Mouse (Mus musculus): Measurements from ENCODE around the gene Hspb6. TPM values are rescaled to one million over a fixed set of nuclear protein-coding genes. Genes with fewer than 3 reads are reported as not detected.

The Hspb6 gene
- 23.8 and 24.3 TPM in 2 replicates for polyA plus RNA-seq (2012; rRNA removed)

DNA sequence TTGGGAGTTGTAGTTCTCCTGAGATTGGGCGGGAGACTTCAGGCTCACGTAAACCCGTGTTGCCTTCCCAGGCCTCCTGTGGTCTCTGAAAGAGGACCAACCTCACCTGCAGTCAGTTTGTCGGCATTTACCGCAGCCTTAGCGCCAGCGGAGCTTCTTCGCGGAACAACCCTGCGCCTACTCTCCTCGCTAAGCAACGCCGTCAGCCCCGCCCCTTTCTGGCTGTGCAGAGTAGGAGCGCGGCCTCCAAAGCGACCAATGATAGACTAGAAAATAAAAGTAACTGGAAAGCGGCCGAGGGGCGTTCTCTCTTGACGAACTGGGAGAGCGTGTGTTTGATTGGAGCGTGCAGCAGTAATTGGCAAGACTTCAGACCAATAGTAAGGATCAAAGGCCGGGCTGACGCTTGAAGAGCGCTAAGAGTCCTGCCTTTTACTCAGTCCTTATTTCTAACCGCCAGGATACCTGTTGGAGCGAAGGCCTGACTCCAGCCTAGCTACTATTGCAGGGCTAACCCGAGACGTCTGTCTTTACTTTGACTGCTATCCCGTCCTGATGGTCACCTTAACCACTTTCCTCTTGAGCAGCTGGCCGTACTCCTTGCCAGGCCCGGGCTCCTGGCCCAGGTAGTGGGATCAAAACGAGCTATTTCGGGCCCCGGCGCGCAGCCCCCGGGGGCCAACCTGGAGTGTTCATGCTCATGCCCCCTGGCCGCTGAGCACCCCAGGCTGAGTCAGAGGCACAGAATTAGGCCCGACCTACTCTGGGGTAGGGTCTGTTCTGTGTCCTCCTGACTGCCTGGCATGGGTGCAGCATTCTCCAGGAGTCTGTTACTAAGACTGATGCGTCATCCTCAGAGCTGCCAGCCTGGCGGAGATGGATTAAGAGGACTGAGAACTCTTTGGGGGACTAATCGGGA, at the start of gene Hspb6, which contains the start of gene Proser3:
Gene Hspb6 (plus strand): TSS at position 77 of the 919 bp plus-strand sequence.
Gene Proser3 (minus strand): TSS at position 198 of the 919 bp plus-strand sequence.
- DNase-seq, result peak; percentile 97 to 99
- H3K4me1 ChIP-seq (ENCODE audit: control insufficient read depth, insufficient read depth, low read length), result peaks cover 3% of the 10 kb centered on the region; the same call in 1 of the 2 replicates
- peak within 1 kb of the TSS; percentile 97 for H3K27ac ChIP-seq (ENCODE audit: insufficient read depth, low read length)
- TF ChIP-seq POLR2A (IDR thresholded peaks at IDR 0.05; ENCODE audit: borderline replicate concordance, insufficient read depth, low read length), result peak; percentile 91; the same call in 1 of the 2 replicates
- peak; percentile 10; the same call in 1 of the 2 replicates for TF ChIP-seq CTCF (IDR thresholded peaks at IDR 0.05; ENCODE audit: borderline replicate concordance, insufficient read depth, low read depth, low read length)
- H3K27me3 ChIP-seq (ENCODE audit: control insufficient read depth, insufficient read depth, low read length), result no peaks in the 10 kb centered on the region
- H3K4me3 ChIP-seq (replicated peaks; ENCODE audit: insufficient read depth, low read depth, low read length), result peak within 1 kb of the TSS; percentile 66
- under 1% methylated on average over 44 of the region's 44 CpGs for WGBS

DNA sequence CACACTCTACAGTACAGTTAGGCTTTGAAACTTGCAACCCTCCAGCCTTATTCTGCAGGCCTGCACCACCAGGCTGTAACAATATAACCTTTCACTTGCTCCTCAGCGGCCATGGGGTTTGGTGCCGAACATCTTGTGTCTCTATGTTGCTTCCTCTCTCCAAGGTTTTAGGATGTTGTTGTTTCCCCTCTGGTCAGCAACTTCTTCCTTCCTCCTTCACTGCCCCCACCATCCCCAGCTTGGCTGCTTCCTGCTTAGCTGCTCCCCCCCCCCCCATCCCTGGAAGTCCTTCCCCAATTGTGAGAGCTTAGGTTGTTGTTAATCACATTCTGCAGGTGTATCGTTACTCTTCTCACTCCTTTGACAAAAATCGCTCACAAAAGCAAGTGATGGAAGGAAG, 43.9 kb upstream of the Hspb6 start:
- H3K27ac ChIP-seq (ENCODE audit: insufficient read depth, low read length), result no peak overlapping the region
- no peak for DNase-seq
- TF ChIP-seq POLR2A (IDR thresholded peaks at IDR 0.05; ENCODE audit: borderline replicate concordance, insufficient read depth, low read length) (no peak), CTCF (IDR thresholded peaks at IDR 0.05; ENCODE audit: borderline replicate concordance, insufficient read depth, low read depth, low read length) (no peak)
- H3K4me3 ChIP-seq (replicated peaks; ENCODE audit: insufficient read depth, low read depth, low read length), result no peak overlapping the region
- no peaks in the 10 kb centered on the region for H3K4me1 ChIP-seq (ENCODE audit: control insufficient read depth, insufficient read depth, low read length)
- WGBS, result 63% methylated on average over 4 of the region's 4 CpGs
- H3K27me3 ChIP-seq (ENCODE audit: control insufficient read depth, insufficient read depth, low read length), result no peaks in the 10 kb centered on the region

GRCm38 (mm10) chr7:30515003-30515760, 36.8 kb upstream of the Hspb6 start:
- no peak overlapping the region for H3K4me3 ChIP-seq (replicated peaks; ENCODE audit: insufficient read depth, low read depth, low read length)
- peaks cover 7% of the 10 kb centered on the region for H3K4me1 ChIP-seq (ENCODE audit: control insufficient read depth, insufficient read depth, low read length)
- no peaks in the 10 kb centered on the region for H3K27me3 ChIP-seq (ENCODE audit: control insufficient read depth, insufficient read depth, low read length)
- TF ChIP-seq POLR2A (IDR thresholded peaks at IDR 0.05; ENCODE audit: borderline replicate concordance, insufficient read depth, low read length), result no peak
- TF ChIP-seq CTCF (IDR thresholded peaks at IDR 0.05; ENCODE audit: borderline replicate concordance, insufficient read depth, low read depth, low read length), result no peak
- WGBS, result 72% methylated on average over 24 of the region's 24 CpGs
- no peak for DNase-seq
- no peak overlapping the region for H3K27ac ChIP-seq (ENCODE audit: insufficient read depth, low read length)

DNA sequence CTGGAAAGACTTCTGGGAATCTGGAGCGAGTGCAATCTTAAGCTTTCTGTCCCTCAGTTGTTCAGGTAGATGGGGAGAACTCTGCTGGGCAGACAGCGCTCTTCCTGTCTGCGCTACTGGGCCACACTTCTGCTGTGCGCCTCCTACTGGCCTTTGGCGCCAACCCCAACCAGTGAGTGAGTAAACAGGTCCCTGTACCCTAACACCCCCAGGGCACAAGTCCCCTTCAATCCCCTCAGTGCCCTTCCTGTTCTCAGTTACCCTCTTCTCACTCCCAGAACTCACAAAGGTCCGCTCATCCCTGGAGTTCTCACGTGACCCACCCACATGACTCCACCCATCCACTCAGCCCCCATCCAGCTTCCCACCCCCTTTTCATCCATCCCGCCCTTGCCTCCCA, 33.7 kb upstream of the Hspb6 start:
- H3K27me3 ChIP-seq (ENCODE audit: control insufficient read depth, insufficient read depth, low read length), result no peaks in the 10 kb centered on the region
- H3K27ac ChIP-seq (ENCODE audit: insufficient read depth, low read length), result no peak overlapping the region
- DNase-seq, result no peak
- 52% methylated on average over 8 of the region's 8 CpGs for WGBS
- H3K4me3 ChIP-seq (replicated peaks; ENCODE audit: insufficient read depth, low read depth, low read length), result no peak overlapping the region
- TF ChIP-seq CTCF (IDR thresholded peaks at IDR 0.05; ENCODE audit: borderline replicate concordance, insufficient read depth, low read depth, low read length), result no peak
- TF ChIP-seq POLR2A (IDR thresholded peaks at IDR 0.05; ENCODE audit: borderline replicate concordance, insufficient read depth, low read length), result no peak
- H3K4me1 ChIP-seq (ENCODE audit: control insufficient read depth, insufficient read depth, low read length), result peaks cover 25% of the 10 kb centered on the region

GRCm38 (mm10) chr7:30520396-30520795, 31.6 kb upstream of the Hspb6 start:
- no peak for TF ChIP-seq CTCF (IDR thresholded peaks at IDR 0.05; ENCODE audit: borderline replicate concordance, insufficient read depth, low read depth, low read length)
- no peak for TF ChIP-seq POLR2A (IDR thresholded peaks at IDR 0.05; ENCODE audit: borderline replicate concordance, insufficient read depth, low read length)
- no peak overlapping the region for H3K4me3 ChIP-seq (replicated peaks; ENCODE audit: insufficient read depth, low read depth, low read length)
- WGBS, result 34% methylated on average over 4 of the region's 4 CpGs
- peaks cover 25% of the 10 kb centered on the region for H3K4me1 ChIP-seq (ENCODE audit: control insufficient read depth, insufficient read depth, low read length)
- H3K27me3 ChIP-seq (ENCODE audit: control insufficient read depth, insufficient read depth, low read length), result no peaks in the 10 kb centered on the region
- no peak overlapping the region for H3K27ac ChIP-seq (ENCODE audit: insufficient read depth, low read length)
- no peak for DNase-seq

DNA sequence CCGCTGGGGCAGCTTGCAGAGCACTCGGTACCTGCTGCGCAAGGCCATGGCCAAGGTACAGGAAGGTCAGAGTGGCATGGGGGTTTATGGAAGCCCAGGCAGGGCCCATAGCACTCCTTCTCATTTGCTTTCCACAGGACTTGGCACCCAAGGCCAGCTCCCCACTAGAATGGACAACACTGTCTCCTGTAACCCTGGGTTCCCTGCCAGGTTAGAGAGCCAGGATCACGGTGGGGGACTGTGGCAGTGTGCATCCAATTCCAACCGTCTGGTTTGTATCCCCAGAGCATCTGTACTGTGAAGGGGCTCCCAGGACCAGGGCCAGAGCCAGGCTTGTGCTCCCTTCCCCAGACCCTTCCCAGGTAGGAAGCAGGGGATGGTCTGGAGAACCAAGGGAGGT, 31.1 kb upstream of the Hspb6 start:
- Histone ChIP-seq H3K4me3 (replicated peaks; ENCODE audit: insufficient read depth, low read depth, low read length) (no peak overlapping the region), H3K4me1 (ENCODE audit: control insufficient read depth, insufficient read depth, low read length) (peaks cover 25% of the 10 kb centered on the region), H3K27me3 (ENCODE audit: control insufficient read depth, insufficient read depth, low read length) (no peaks in the 10 kb centered on the region), H3K27ac (ENCODE audit: insufficient read depth, low read length) (no peak overlapping the region)
- peak; percentile 61 to 69 for DNase-seq
- 44% methylated on average over 5 of the region's 5 CpGs for WGBS
- no peak for TF ChIP-seq POLR2A (IDR thresholded peaks at IDR 0.05; ENCODE audit: borderline replicate concordance, insufficient read depth, low read length)
- no peak for TF ChIP-seq CTCF (IDR thresholded peaks at IDR 0.05; ENCODE audit: borderline replicate concordance, insufficient read depth, low read depth, low read length)

- 85% methylated on average over 10 of the region's 10 CpGs for WGBS
- Histone ChIP-seq H3K27me3 (ENCODE audit: control insufficient read depth, insufficient read depth, low read length) (no peaks in the 10 kb centered on the region), H3K4me3 (replicated peaks; ENCODE audit: insufficient read depth, low read depth, low read length) (no peak overlapping the region), H3K27ac (ENCODE audit: insufficient read depth, low read length) (no peak overlapping the region), H3K4me1 (ENCODE audit: control insufficient read depth, insufficient read depth, low read length) (peaks cover 25% of the 10 kb centered on the region)
- no peak for DNase-seq
- no peak for TF ChIP-seq POLR2A (IDR thresholded peaks at IDR 0.05; ENCODE audit: borderline replicate concordance, insufficient read depth, low read length)
- TF ChIP-seq CTCF (IDR thresholded peaks at IDR 0.05; ENCODE audit: borderline replicate concordance, insufficient read depth, low read depth, low read length), result no peak
Observed at GRCm38 (mm10) chr7:30522871-30523270, 29.1 kb upstream of the Hspb6 start.

All from cerebellum, adult 2 months (tissue).